Mouse (Mus musculus): ENCODE measurements around the gene Zfp3.
A peak's percentile ranks its signal among the peaks of the same experiment; 100 is the strongest.

Gene Zfp3

DNA sequence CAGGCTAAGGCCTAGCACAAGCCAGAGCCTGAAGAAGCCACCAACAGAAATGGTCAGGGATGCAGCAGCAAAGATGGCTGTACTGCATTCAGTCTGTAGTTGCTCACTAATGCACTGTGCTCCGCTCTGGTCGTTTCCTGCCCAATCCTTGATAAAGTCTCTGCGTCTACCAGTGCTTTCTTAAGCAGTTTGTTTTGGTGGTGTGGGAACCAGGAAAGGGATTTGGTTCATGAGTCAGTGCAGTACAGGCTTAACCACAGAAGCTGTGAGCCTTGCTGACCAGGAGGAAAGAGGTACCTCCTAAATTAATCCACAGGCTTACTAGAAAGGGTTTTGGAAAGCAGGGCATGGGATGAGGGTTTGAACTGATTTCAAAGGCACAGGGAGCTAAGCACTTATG lies 44.1 kb downstream of the Zfp3 start:
- DNase-seq = no peak

- no peak for DNase-seq
Observed at GRCm38 (mm10) chr11:70809011-70809410, 45.0 kb downstream of the Zfp3 start.

DNA sequence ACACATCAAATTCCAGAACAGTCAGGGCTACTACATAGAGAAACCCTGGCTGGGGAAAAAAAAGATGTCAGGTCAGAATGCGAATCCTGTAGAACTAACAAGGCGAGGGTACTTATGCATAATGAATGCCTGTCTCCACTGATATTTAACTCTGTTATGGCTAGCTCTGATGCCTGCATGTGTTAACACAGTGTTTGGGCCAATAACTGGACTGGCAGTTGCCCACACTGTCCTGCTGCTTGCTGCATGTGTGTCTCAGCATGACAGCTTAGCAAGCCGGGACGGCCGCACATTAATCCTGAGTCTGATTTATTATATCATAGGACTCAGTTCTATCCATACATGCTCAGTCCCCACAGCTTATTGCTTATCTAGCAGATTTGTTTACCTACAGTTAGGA lies 47.0 kb downstream of the Zfp3 start:
- peak; percentile 34 to 52 for DNase-seq

GRCm38 (mm10) chr11:70811471-70812240 lies 47.6 kb downstream of the Zfp3 start:
- DNase-seq = peak; percentile 83 to 84

GRCm38 (mm10) chr11:70812365-70812764 lies 48.4 kb downstream of the Zfp3 start, which contains the start of gene Scimp:
Gene Scimp (minus strand): TSS chr11:70812586.
- no peak for DNase-seq

DNA sequence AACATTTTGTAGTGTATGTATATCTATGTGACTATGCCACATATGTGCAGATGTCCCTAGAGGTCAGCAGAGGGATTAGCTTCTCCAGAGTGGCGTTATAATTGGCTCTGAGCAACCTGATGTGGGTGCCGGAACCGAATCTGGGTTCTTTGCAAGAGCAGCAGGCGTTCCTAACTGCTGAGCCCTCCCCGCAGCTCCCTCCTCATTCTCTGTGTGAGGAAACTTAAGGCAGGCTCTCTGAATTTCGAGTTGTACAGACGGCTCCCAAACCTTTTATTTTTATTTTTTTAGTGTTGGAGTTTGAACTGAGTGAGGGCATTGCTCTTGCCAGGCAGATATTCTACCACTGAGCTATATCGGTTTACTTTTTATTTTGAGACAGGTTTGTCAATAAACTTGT lies 51.1 kb downstream of the Zfp3 start:
- no peak for DNase-seq

DNA sequence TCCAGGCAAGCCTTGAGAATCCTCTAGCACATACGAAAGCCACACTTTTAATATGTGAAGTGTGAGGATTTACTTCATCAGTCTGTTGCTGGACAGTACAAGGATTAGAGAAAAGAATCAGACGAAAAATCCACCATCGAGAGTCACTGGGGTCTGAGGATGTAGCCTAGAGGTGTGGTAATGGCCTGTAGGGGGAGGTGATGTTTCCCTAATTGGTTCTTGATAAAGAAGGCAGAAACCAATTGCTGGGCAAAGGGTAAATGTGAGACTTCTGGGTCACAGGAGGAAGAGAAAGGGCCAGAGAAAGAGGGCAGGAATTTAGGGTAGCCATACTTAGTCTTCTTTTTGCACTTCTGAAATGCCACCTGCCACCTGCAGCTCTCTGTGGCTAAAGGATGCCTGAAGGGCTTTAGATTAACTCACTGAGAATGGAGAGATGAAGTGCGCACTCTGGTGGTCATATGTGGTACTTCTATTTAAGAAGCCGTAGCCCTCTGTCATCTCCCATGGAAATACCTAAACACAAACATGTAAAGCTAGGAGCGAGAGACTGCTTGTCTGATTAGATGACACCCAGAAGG lies 51.6 kb downstream of the Zfp3 start:
- peak; percentile 77 to 84 for DNase-seq

GRCm38 (mm10) chr11:70816770-70817169 lies 52.8 kb downstream of the Zfp3 start:
- peak; percentile 17 to 19 for DNase-seq

DNA sequence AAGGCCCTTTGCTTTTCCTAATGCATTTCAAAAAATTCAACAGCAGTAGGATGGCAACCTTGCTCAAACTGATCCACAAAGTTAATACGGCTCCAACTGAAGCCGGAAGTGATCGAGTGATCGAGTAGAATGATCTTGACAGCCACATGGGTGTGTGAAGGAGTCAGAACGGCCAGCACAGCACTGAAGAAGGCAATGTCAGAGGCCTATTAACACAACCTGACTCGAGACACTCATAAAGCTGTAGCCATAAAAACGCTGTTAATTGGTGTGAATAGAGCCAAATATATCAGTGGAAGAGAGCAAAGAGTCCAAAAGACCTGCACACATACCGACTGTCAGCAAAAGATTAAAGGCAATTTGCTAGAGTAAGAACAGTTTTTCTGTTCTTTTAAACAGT lies 56.1 kb downstream of the Zfp3 start:
- no peak for DNase-seq

GRCm38 (mm10) chr11:70821728-70822591 lies 58.0 kb downstream of the Zfp3 start:
- peak; percentile 74 to 78 for DNase-seq

All from cerebellum, postnatal 10 days (tissue).